ENCODE assay signal across 8 mouse cellular contexts in genomic region chr3:19062249-19062859, GRCm38 (mm10).
DNase-seq lines count a peak whose midpoint lies in the region; ATAC-seq and TF ChIP-seq lines count a peak whose summit lies in the region.

No protein-coding gene starts in this region.

- TF ChIP-seq CTCF in forebrain, postnatal 0 days (IDR thresholded peaks at IDR 0.05; ENCODE audit: low read depth), result peak; percentile 76

- H3K27ac ChIP-seq in forebrain, postnatal 0 days (ENCODE audit: low read depth, low read length), result no peak overlapping the region

- H3K9me3 ChIP-seq in forebrain, postnatal 0 days (ENCODE audit: low read length), result no peaks in the 10 kb centered on the region

- whole genome bisulfite sequencing in forebrain, postnatal 0 days, result 35% methylated on average over 6 of the region's 6 CpGs

- no peaks in the 10 kb centered on the region for H3K27me3 ChIP-seq in forebrain, postnatal 0 days (ENCODE audit: insufficient read depth, low read length)

- H3K9ac ChIP-seq in forebrain, postnatal 0 days, result no peak overlapping the region

- DNase-seq in adrenal gland, adult (ENCODE audit: inconsistent age in 2 of 2, low spot score in 1 of 2), result peak; percentile 23 to 85
- DNase-seq in adrenal gland, postnatal 25 days, result no peak
- peak; percentile 23 for DNase-seq in urinary bladder, postnatal 25 days (ENCODE audit: low spot score)
- DNase-seq in urinary bladder, adult 2 months (ENCODE audit: low spot score), result no peak
- peak; percentile 90 for DNase-seq in forebrain, postnatal 0 days
- DNase-seq in kidney, postnatal 10 days, result peak; percentile 68
- peak; percentile 10 for DNase-seq in lung, postnatal 25 days (ENCODE audit: low spot score)
- DNase-seq in right cerebral cortex, postnatal 4 days, result peak; percentile 46

- no peak overlapping the region for H3K4me3 ChIP-seq in forebrain, postnatal 0 days (ENCODE audit: low read depth, low read length)

- ATAC-seq in forebrain, postnatal 0 days, result peak; percentile 57

- H3K4me1 ChIP-seq in forebrain, postnatal 0 days (ENCODE audit: insufficient read depth), result 0 out of 2 replicates have a peak, but pooled peaks cover 4% of the 10 kb centered on the region

- no peak overlapping the region for H3K4me2 ChIP-seq in forebrain, postnatal 0 days (ENCODE audit: low read depth)

- H3K36me3 ChIP-seq in forebrain, postnatal 0 days (ENCODE audit: insufficient read depth), result no peaks in the 10 kb centered on the region

Comparison
In these comparisons a context has a peak if more than half of its experiments do, and no peak if none do; other contexts are left out.
1. DNase-seq: peak in adrenal gland, adult (2 of 2), urinary bladder, postnatal 25 days (single experiment), forebrain, postnatal 0 days (single experiment), kidney, postnatal 10 days (single experiment), lung, postnatal 25 days (single experiment) and right cerebral cortex, postnatal 4 days (single experiment); none in adrenal gland, postnatal 25 days (single experiment) and urinary bladder, adult 2 months (single experiment).